Mouse (Mus musculus): ENCODE measurements around the gene Col23a1.
A peak's percentile ranks its signal among the peaks of the same experiment; 100 is the strongest.

Col23a1 gene

DNA sequence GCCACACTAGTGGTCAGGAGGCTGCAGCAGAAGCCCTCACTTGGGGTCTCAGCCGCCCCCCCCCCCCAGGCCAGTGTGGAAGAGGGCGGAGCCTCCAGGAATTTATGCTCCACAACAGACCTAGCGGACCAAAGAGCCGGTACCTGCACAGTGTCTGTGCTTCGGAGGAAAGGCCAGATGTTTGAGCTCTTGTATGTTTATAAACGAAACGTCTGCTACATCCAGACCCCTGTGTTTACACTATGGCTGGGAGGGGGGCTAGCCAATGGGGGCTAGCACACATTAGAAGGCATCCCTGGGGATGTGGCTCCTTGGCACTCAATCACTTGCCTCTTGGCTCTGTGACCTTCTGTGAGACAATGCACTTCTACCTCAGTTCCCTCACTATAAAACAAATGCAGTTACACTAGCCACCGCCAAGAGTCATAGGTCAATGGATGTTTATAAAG is 99.2 kb downstream of the Col23a1 start:
- DNase-seq (ENCODE audit: low spot score) = no peak

DNA sequence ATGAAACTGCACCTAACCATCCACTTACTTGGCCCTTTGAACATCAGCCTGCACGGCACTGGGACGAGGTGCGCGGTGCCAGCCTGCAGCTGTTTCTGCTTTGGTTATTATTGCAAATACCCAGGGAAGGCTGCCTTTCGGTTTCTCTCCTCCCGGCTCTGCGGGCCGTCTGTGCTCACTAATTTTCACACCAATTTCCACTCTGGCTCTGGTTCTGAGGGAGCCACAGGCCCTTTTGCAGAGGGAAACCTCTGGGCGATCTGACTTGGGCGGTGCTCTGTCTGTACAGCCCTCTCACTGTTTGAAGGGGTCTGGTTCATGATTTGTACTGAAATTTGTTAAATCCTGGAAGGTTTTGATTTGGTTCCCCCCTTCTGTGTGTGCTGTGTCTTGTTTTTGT is 100.0 kb downstream of the Col23a1 start:
- DNase-seq (ENCODE audit: low spot score) = no peak

DNA sequence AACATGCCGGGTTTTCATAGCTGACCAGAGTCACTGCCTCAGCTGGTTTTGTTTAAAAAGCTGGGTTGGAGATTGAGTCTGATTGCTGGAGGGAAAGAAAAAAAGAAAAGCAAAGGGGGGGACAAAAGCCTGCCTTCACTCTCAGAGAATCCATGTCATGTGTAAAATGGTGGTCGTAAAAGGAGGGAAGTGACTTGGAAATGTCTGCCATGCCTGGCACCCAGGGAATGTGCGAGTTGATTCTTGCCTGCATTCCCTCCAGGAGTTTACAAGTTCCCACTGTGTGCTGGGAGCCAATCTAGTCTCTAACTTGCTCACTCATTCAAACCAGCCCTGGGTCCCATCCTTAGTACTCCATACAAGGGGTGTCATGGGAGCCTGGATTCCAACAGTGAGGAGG is 100.8 kb downstream of the Col23a1 start:
- no peak for DNase-seq (ENCODE audit: low spot score)

DNA sequence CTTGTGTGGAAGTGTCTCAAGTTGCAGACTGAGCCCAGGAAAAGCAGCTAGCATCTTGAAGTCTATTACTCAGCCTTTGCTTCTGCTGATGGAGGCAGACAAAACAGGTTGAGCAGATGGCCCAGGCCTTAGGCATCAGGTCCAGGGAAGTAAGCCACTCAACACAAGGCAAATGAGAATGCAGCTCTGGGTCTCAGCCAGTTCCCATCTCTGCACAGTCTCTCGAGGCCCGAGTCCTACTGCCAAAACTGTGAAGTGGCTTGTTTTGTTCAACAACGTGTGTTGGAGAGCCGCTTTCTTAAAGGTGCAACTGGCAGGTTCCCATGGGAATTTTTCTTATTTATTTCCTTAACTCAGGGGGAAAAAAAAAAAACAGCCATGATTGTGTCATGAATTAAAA is 101.8 kb downstream of the Col23a1 start:
- DNase-seq (ENCODE audit: low spot score) = no peak

DNA sequence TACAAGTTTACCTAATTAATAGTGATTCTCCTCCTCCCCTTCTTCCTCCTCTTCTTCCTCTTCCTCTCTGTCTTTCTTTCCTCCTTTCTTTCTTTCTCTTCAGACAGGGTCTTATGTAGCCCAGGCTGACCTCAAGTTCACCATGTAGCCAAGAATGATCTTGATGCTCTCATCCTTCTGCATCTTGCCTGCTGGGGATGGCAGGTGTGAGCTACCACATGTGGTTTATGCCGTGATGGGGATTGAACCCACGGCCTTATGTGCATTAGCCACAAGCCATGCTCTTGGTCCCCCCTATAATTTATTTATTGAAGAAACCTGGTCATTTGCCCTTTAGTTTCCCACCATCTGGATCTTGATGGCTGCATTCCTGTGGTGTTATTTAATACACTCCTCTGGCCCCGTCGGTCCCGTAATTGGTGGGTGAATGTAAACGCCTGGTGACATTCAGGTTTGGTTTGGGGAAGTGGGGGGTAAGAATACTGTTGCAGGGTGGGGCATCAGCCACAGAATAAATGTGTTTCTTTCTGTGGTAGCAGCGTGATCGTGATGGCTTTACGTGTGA is 104.7 kb downstream of the Col23a1 start:
- no peak for DNase-seq (ENCODE audit: low spot score)

DNA sequence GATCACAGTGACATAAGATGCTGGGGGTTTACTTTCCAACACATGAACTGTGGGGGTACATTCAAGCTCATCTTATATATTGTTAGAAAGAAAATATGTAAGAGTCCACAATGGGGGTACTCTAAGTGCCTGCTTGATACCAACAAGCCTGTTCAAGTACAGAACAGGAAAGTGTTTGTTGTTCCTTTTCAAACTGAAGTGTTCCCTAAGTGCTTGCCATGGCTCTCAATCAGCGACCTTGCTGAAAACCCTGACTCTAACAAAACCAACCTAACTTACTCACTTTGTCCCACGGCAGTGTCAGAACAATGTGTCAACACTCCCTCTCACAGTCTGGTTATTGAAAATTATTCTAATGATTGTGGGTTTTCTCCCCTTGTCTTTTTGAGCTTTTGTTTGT is 106.7 kb downstream of the Col23a1 start:
- DNase-seq (ENCODE audit: low spot score) = no peak

DNA sequence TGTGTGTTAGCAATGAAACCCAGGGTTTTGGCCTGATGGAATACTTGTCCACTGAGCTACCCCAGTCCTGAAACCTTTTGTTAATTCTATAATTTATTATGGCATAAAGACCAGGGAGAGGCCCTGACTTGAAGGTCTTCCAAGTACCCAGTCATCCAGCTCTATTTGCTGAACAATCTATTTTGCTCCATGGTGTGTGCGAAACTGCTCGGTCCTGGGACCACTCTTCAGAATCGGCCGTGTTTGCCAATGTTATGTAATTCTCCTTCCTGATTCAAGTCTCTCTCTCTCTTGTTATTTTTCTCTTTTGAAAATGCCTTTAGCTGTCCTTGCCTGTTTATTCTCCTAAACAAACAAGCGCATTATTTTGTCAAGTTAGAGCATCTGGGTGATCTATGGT is 108.4 kb downstream of the Col23a1 start:
- no peak for DNase-seq (ENCODE audit: low spot score)

DNA sequence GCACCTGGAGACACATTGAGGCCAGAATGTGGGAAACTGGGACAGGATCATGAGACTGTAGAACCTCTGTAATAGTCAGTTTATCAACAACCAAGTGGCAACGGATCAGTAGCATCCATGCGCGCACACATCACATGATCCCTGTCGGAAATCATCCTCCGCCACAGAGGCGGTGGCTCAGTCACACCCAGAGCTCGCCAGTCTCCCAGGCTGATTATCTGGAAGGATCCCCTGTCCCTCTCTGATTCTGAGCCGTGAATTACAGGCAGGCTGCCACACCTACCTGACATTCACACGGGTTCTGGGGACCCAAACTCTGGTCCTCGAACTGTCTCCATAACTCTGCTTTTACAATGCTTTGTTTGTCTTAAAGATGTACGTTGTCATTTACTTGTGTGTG is 110.6 kb downstream of the Col23a1 start:
- no peak for DNase-seq (ENCODE audit: low spot score)

DNA sequence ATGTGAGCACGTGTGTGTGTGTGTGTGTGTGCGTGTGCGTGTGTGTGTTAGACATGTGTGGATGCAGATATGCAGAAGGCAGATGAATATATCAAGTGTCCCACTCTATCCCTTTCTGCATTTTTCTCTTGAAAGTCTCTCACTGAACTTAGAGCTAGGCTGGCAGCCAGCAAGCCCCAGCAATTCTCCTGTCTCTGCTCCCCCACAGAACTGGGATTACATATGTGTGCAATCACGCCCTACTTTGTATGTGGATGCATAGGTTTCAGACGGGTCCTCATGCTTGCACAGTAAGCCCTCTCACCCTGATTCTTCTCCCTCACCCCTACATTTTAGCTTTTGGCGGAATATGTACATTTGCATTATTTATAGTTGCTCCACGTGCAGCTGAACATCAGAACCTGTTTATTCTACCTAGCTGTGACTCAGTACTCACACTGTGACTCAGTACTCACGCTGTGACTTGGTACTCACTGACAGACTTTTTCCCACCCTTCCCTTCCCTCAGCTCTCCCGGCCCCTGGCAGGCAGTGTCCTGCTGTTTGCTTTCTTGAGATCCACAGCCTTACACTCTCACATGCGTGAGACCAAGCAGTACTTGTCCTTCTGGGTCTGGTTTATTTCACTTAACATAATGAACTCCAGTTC is 111.9 kb downstream of the Col23a1 start:
- DNase-seq (ENCODE audit: low spot score) = no peak

DNA sequence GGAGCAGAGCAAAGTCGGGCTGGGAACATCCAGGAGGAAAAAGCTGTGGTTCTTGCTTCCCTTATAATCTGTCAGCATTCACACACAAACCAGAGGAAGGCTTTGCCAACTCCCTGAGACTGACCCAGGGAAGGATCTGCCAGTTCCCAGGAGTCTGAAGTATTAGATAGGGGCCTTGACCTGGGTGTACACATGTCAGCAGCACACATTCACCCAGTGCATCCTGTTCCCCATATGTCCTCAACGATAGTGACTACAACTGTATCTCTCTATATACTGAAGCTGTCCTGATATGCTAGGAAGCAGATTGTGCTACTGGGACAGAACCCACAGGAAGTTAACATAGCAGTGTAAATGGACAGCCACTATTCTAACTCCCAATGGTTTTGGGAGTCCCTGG is 114.2 kb downstream of the Col23a1 start:
- no peak for DNase-seq (ENCODE audit: low spot score)

DNA sequence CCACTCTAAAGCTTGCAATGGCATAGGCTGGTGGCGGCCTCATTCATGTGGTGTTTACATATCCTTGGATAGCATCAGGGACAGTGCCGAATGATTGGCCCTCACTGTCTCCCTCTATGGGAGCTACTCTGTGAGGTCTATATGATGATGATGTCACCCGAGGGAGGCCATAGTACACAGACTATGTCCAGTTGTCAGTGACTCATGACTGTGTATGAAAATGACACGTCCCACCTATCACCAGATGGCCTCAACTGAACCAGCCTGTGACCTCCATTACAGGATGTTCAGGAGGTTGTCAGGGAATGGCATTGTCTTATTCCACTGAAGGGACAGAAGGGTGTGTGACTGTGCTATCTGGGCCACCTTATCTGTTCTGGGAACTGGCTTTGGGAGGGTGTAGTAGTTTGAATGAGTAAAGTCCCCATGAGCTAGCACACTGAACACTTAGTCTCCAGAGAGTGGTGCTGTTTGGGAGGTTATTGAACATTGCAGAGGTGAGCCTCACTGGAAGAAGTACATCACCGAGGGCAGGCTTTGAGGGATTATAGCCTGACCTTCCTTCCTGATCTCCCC is 115.2 kb downstream of the Col23a1 start:
- no peak for DNase-seq (ENCODE audit: low spot score)

DNA sequence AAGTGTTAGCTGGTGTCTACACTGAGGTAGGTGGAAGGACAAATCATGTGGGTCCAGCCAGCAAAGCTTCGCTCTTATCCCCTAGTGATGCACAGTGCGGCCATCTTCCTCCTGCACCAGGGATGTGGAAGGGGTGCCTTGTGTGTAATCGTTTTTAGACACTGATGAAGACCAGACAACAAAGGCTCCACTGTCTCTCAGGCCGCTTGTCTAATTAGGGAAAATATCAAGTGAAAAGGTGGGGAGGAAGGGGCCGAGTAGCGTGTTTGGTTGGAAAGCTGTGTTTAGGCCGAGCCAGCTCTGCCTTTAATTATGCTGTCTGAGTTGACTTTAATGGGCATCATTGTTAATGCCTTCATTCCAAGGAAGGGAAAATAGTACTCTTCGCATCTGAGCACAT is 116.8 kb downstream of the Col23a1 start:
- DNase-seq (ENCODE audit: low spot score) = peak; percentile 50

DNA sequence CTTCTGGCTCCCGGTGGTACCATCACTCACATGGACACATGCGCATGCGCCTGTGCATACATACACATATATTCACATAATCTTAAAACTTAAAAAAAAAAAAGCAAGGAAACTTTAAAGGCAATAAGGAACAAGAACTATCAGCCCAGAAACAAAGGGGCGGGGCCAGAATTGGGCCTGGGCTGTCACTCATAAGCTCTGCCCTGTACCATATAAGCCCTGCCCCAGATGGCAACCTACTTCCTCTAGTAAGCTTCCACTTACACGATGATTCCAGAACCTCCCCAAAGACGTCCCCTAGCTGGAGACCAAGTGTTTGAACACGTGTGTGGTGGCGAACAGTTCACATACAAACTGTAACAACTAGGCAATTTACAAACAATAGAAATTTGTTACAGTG is 117.6 kb downstream of the Col23a1 start:
- DNase-seq (ENCODE audit: low spot score) = no peak

DNA sequence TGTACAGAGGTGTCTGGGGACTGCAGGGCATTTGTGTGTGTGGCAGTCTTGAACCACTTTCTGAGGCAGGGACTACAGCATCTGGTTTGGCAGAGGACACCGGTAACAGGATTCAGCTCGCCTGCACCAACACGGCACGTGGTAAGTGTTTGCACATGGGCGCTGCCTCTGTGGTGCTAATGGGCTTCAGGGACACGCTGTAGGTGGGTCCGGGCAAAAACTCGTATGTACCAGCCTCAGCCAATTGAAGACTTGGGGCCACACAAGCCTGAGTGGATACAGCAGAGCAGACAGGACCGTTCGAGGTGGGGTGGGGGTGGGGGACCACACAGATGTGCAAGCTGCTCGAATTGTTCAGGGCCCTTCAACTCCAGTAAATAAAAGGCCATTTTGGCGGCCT is 121.1 kb downstream of the Col23a1 start:
- no peak for DNase-seq (ENCODE audit: low spot score)

DNA sequence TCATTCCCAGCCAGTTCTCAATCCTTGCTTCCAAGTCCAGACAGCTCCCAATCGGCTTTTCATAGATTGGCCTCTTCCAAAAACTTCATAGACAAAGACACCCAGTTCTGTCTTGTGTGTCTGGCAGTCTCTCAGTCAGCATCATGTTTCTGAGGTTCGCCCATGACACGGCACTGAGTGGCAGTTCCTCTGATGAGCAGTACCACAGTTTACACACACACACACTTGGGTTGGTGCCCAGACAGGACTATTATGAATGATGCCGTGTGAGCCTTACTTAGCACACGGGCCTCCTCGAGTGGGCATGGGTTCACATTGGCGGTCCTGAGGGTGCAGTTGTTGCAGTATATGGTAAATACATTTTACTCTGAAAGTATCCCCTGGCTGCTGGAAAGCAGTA is 124.8 kb downstream of the Col23a1 start:
- DNase-seq (ENCODE audit: low spot score) = no peak

DNA sequence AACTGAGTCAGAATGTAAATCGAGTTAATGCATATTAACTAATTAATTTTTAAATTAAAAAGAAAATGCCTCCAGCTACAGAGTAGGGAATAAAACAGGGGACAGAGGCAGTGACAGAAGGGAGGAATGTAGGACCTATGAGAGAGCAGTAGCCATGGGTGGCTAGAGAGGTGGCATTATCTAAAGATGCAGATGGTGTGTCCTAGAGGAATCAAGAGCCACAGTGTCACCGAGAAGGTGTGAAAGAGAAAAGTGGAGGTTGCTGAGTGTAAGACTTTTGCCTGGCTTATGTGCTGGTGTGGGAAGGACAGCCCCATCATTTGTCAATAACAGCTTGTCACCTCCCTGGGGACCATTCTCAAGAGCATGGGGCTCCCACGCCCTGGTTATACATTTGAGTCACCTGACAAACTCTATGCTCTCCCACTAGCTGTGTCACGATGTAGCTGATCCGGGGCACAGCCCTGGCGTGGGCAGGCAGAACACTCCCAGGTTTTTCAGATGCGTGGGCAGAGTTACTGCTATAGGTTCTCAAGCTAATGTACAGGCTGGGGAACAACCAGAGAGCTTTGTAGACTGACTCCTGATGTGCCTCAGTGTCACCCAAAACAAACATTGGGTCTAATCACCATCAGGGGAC is 125.4 kb downstream of the Col23a1 start:
- no peak for DNase-seq (ENCODE audit: low spot score)

DNA sequence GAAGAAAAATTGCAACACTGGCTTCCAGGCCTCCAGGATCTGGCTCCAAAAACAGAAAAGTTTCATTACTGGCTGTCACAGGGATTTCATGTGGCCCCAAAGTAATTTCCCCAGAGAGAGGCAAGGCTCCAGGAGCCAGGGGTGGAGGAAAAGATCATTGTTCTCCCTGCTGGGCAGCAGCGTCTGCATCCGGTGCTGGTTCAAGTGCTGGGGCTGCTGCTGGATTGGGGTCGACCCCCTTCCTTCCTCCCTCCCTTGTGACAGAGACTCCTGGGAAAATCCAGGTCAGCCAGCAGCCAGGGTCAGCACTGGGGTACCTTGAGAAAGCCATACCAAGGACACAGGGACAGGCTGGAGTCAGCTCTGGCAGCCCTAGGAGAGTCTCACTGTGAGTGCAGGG is 129.1 kb downstream of the Col23a1 start:
- no peak for DNase-seq (ENCODE audit: low spot score)

DNA sequence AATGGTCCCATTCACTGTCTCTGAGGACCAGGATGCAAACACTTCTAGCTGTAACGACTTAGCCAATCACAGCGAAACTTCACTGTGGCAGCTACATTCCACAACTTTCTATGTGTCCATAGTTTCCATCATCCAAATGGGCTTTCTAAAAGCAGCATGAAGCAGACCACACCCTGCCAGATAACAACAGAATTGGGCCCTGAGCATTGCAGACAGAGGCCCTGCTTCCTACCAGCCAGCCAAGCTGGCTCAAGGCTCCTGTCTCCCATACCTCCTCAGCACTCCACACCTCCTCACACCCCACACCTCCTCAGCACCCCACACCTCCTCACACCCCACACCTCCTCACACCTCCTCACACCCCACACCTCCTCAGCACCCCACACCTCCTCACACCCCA is 132.2 kb downstream of the Col23a1 start:
- no peak for DNase-seq (ENCODE audit: low spot score)

DNA sequence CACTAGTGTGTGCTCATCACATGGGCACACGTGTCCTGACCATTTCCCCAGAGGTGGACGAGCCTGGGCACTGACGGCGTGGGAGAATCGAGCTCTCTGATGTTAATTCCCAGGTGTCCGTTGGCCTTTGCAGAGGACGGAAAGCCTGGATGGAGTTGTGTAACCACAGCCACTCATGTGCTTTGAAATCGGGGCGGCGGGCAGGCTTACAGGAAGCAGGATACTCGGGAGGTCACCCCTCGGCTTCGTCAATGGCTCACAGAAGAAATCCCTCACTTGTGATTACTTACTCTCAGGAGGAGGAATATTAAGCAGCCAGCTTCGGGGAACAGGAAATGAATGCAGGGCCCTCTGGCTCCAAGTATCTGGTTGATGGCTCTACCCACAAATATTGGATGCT is 133.0 kb downstream of the Col23a1 start:
- no peak for DNase-seq (ENCODE audit: low spot score)

DNA sequence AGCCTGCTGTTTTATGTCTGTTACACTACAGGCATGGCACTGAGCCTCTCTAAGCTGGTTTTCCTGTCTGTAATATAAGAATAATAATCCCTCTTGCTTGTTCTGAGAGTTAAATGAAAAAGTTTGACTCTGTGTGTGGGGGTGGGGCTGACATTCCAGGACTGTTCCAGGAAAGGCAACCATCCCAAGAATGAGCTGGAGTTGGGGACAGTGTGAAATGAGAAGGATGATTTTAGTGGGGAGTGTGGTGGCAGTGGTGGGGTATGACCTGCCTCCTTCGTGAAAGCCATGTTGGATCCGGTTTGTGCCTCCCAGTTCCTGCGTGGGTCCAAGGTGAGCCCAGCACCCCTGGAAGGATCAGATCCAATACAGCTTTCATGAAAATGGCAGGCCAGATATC is 136.4 kb downstream of the Col23a1 start:
- no peak for DNase-seq (ENCODE audit: low spot score)

DNA sequence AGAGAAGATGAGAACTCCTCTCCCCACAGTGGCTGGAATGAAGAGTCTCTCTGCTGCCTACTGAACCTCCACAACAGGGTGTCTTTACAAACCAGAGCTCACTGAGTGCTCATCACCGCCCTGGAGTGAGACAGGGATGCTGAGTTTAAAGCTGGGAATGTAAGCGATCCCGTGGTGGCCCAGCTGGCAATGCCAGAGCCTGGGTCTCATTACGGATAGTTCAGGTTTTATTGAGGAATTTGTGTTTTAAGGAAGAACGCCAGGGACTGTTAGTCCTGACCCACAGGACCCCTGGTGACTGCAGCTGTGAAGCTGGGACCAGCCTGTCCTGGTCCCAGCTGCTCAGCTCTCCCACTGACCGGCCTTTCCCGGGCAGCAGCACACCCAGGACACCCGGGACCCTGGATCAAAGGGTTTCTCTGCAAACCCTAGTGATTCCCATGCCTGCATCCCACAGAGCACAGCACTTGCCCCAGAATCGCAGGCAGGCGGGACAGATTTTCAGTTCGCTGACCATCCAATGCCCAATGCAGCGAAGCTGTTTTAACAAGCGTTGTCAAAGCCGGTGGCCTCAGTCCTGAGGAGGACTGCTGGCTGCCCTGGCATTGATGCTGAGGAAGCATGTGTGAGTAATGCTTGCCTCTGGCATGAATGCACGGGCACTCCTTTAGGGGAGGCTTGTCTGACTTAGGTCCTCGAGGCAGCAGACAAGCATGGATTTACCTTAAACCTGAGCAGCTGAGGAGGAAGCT is 139.9 kb downstream of the Col23a1 start:
- DNase-seq (ENCODE audit: low spot score) = peak; percentile 80

DNA sequence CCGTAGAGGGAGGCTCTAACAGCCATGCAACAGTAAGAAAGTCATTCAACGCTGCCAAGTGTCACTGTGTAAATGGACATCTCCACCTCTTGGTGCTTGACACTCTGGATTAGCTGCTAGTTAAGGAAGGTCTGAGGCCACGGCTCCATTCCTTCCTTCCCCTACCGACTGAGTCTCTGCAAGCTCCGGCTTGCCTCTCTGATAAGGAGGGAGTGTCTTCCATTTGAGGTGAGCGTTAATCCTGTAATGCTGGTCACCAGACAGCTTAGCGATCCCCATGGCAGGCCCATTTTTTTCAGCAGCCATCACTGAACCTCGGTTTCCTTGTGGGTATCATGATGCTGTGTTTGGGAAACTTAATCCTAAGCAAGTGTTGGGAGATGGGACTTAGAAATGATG is 140.5 kb downstream of the Col23a1 start:
- no peak for DNase-seq (ENCODE audit: low spot score)

DNA sequence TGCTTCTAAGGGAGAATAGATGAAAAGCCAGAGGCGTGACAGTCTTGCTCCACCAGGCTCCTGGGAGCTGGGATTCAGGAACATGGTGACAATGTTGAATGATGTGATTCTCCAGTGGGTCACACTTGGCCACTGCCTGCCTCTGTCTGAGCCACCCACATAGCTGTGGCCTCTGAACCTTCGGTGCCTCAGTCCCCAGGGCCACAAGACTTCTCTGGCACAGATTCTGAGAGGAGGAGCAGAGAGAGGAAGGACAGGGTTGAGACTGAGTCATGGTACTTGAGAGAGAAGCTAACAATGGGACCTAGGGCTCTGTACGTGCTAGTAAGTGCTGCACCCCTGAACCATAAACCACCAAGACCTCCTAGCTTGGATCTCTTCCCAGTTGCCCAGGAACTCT is 141.6 kb downstream of the Col23a1 start:
- no peak for DNase-seq (ENCODE audit: low spot score)

Measured in retina, embryonic 14.5 days (tissue).